Mouse (Mus musculus): ENCODE results near the gene Ankrd44. TPM values are rescaled to one million over a fixed set of nuclear protein-coding genes. Genes with fewer than 3 reads are reported as not detected.

Gene Ankrd44
- polyA plus RNA-seq, 1 experiment, result 17.8 TPM

DNA sequence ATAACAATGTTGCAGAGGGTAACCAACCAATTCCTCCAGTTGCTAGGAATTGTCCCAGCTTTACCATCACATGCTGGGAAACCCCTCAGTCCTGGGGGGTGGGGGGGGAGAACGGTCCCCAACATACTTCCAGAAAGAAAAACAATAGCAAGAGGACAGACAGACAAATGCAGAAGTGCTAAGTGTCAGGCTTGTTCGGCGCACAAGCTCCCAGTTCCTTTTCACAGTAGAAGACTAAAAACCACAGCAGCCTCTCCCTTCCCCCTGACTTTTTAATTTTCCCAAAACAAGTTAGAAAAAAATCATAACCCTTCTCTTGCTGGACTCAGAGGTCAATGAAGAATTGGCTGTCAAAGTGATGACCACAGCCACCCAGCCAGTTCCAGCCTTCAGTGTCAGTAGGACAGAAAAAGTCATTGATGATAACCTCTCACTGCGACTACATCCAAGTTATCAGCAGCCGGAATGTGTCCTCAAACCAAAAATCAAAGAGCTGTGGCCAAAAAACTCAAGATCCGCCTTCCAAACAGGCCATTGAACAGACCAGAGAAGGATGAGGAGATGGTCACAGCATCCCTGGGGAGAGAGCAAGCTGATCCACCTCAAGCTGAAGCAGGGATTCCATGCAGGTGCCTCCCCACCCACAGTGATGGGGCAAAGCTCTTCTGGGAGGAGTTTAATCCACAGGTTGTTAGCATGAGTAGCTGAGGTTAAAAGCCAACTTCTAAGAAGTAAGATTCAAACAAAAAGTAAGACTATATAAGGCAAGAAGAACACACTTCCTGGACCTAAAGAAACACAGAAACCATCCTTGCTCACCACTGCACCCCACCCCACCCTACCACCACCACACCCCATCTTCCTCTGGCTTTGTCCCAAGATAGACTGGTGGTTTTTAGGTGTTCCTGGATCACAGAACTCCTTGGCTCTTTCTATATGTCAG is 2.5 kb downstream of the Ankrd44 start:
- Histone ChIP-seq H3K4me1 (ENCODE audit: control insufficient read depth, insufficient read depth, low read length) (peaks cover 6% of the 10 kb centered on the region; the same call in 1 of the 2 replicates), H3K4me3 (ENCODE audit: insufficient read depth, low read depth, low read length) (no peak overlapping the region), H3K36me3 (ENCODE audit: control insufficient read depth, insufficient read depth, low read length) (no peaks in the 10 kb centered on the region), H3K27ac (ENCODE audit: insufficient read depth, low read depth, low read length) (no peak overlapping the region), H3K27me3 (replicated peaks; ENCODE audit: control insufficient read depth, insufficient read depth, low read length) (no peaks in the 10 kb centered on the region)
- peak; percentile 65 for DNase-seq
- TF ChIP-seq POLR2A (IDR thresholded peaks at IDR 0.05; ENCODE audit: low read depth, low read length), result no peak
- no peak for TF ChIP-seq CTCF (conservative IDR thresholded peaks at IDR 0.05; ENCODE audit: insufficient read depth, insufficient read length, low read depth, low read length)
- WGBS, result 75% methylated on average over 6 of the region's 6 CpGs

DNA sequence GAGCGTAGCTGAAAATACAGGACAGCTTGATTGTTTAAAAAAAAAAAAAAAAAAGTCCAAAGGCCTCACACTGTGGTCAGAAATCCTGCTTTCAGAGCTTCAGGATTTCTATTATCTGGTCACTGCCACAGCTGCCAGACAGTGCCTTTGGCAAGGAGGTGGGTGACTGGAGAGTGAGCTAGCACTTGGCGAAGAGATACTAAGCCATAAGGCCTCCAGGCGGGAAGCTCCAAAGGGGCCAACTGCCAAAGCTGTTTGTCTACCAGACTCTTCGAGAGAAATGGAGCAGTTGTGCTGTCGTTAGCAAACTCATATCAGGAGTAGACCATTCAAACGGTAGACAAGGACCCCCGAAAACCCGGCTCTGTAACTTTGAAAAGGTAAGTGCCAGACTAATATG is 3.5 kb downstream of the Ankrd44 start:
- Histone ChIP-seq H3K36me3 (ENCODE audit: control insufficient read depth, insufficient read depth, low read length) (no peaks in the 10 kb centered on the region), H3K4me3 (ENCODE audit: insufficient read depth, low read depth, low read length) (no peak overlapping the region), H3K27me3 (replicated peaks; ENCODE audit: control insufficient read depth, insufficient read depth, low read length) (no peaks in the 10 kb centered on the region), H3K4me1 (ENCODE audit: control insufficient read depth, insufficient read depth, low read length) (peaks cover 6% of the 10 kb centered on the region; the same call in 1 of the 2 replicates), H3K27ac (ENCODE audit: insufficient read depth, low read depth, low read length) (no peak overlapping the region)
- peak; percentile 47 for DNase-seq
- no peak for TF ChIP-seq CTCF (conservative IDR thresholded peaks at IDR 0.05; ENCODE audit: insufficient read depth, insufficient read length, low read depth, low read length)
- no peak for TF ChIP-seq POLR2A (IDR thresholded peaks at IDR 0.05; ENCODE audit: low read depth, low read length)
- WGBS, result 64% methylated on average over 8 of the region's 8 CpGs

DNA sequence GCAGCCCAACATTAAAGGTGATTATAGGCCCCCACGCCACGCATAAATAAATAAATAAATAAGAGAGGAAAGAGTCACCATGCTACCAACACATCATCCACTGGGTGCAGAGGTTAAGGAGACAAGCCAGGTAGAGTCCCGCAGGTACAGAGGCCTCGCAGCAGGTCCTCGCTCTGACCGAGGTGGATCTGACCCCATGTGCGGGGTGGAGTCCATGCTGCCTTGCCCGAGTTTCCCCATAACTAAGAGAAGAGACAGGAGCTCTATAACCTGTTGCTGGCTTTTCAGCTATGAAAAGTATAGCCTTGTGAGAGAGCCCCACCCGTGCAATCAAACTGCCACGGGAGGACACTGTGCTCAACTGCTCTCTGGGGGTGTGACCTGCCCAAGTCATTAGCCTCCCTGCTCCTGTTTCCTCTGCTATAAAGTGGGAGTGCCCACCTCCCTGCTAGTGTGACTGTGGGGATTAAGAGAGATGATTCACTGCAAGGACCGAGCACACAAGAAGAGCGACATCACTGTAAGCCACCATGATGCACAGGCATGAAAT is 4.1 kb downstream of the Ankrd44 start:
- no peak overlapping the region for H3K27ac ChIP-seq (ENCODE audit: insufficient read depth, low read depth, low read length)
- H3K36me3 ChIP-seq (ENCODE audit: control insufficient read depth, insufficient read depth, low read length), result no peaks in the 10 kb centered on the region
- no peak overlapping the region for H3K4me3 ChIP-seq (ENCODE audit: insufficient read depth, low read depth, low read length)
- H3K27me3 ChIP-seq (replicated peaks; ENCODE audit: control insufficient read depth, insufficient read depth, low read length), result no peaks in the 10 kb centered on the region
- WGBS, result 67% methylated on average over 12 of the region's 12 CpGs
- peaks cover 6% of the 10 kb centered on the region; the same call in 1 of the 2 replicates for H3K4me1 ChIP-seq (ENCODE audit: control insufficient read depth, insufficient read depth, low read length)
- TF ChIP-seq POLR2A (IDR thresholded peaks at IDR 0.05; ENCODE audit: low read depth, low read length), result no peak
- TF ChIP-seq CTCF (conservative IDR thresholded peaks at IDR 0.05; ENCODE audit: insufficient read depth, insufficient read length, low read depth, low read length), result no peak
- DNase-seq, result no peak

DNA sequence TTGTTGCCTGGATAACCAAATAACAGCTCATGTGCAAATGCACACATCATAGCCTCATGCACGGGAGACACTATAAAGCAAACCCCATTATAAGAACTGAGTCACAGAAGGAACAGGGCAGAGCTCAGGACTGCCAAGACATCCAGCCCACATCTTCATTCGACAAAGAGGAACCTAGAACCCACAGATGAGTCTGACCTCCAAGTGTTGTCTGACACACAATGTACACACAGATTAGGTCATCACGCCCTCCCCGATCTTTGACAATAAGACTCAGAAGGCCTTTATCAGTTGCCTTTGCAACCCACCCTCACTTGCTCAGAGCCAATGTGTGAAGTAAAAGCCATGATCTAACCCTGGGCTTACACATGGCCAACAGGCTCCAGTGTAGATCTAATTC is 6.1 kb downstream of the Ankrd44 start:
- 94% methylated on average over 4 of the region's 4 CpGs for WGBS
- TF ChIP-seq CTCF (conservative IDR thresholded peaks at IDR 0.05; ENCODE audit: insufficient read depth, insufficient read length, low read depth, low read length), result no peak
- TF ChIP-seq POLR2A (IDR thresholded peaks at IDR 0.05; ENCODE audit: low read depth, low read length), result no peak

DNA sequence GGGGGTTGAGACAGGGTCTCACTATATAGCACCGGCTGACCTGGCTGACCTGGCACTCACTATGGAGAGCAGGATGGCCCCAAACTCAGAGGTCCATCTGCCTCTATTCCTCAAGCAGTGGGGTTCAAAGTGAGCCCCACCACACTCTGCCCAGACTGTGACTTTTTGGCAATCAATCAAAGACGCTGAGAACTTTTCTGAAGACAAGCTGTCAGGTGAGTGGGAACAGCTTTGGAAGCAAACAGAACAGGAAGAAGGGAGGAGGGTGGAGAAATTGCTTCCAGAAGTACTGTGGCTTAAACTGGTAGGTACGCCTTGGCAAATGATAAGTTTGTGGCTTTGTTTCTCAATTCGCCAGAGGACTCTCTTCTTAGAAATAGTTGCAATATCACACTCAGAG is 9.7 kb downstream of the Ankrd44 start:
- Histone ChIP-seq H3K36me3 (ENCODE audit: control insufficient read depth, insufficient read depth, low read length) (no peaks in the 10 kb centered on the region), H3K4me3 (ENCODE audit: insufficient read depth, low read depth, low read length) (no peak overlapping the region), H3K4me1 (ENCODE audit: control insufficient read depth, insufficient read depth, low read length) (no peaks in the 10 kb centered on the region), H3K27me3 (replicated peaks; ENCODE audit: control insufficient read depth, insufficient read depth, low read length) (no peaks in the 10 kb centered on the region), H3K27ac (ENCODE audit: insufficient read depth, low read depth, low read length) (no peak overlapping the region)
- TF ChIP-seq POLR2A (IDR thresholded peaks at IDR 0.05; ENCODE audit: low read depth, low read length) (no peak), CTCF (conservative IDR thresholded peaks at IDR 0.05; ENCODE audit: insufficient read depth, insufficient read length, low read depth, low read length) (no peak)
- WGBS, result 85% methylated on average over 4 of the region's 4 CpGs
- no peak for DNase-seq

More for the DNA sequence above, 6.1 kb downstream of the Ankrd44 start:
- H3K36me3 ChIP-seq (ENCODE audit: control insufficient read depth, insufficient read depth, low read length), result no peaks in the 10 kb centered on the region
- no peaks in the 10 kb centered on the region for H3K27me3 ChIP-seq (replicated peaks; ENCODE audit: control insufficient read depth, insufficient read depth, low read length)
- H3K27ac ChIP-seq (ENCODE audit: insufficient read depth, low read depth, low read length), result no peak overlapping the region
- peaks cover 2% of the 10 kb centered on the region; the same call in 1 of the 2 replicates for H3K4me1 ChIP-seq (ENCODE audit: control insufficient read depth, insufficient read depth, low read length)
- no peak overlapping the region for H3K4me3 ChIP-seq (ENCODE audit: insufficient read depth, low read depth, low read length)
- DNase-seq, result no peak

DNA sequence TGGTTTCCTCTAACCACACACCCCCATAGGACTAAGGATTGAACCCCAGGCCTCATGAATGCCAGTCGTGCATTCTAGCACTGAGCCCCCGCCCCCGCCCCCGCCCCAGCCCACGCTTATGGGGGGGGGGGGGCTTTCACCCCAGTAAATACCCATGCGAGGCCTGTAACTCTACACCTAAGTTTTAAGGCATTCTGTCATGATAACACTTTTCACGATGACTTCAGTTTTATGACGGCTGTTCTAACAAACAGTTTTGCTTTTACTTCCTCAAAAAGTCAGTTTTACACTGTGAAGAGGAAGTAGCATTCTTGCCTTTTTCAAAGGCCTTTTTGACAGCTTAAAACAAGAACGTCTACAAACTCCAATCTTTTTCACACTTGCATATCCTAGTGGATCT is 11.8 kb downstream of the Ankrd44 start:
- no peaks in the 10 kb centered on the region for H3K36me3 ChIP-seq (ENCODE audit: control insufficient read depth, insufficient read depth, low read length)
- WGBS, result 32% methylated on average over 9 of the region's 9 CpGs
- DNase-seq, result no peak
- 0 out of 2 replicates have a peak, but pooled peaks cover 5% of the 10 kb centered on the region for H3K4me1 ChIP-seq (ENCODE audit: control insufficient read depth, insufficient read depth, low read length)
- no peak overlapping the region for H3K4me3 ChIP-seq (ENCODE audit: insufficient read depth, low read depth, low read length)
- H3K27me3 ChIP-seq (replicated peaks; ENCODE audit: control insufficient read depth, insufficient read depth, low read length), result no peaks in the 10 kb centered on the region
- H3K27ac ChIP-seq (ENCODE audit: insufficient read depth, low read depth, low read length), result no peak overlapping the region
- TF ChIP-seq CTCF (conservative IDR thresholded peaks at IDR 0.05; ENCODE audit: insufficient read depth, insufficient read length, low read depth, low read length), result no peak
- no peak for TF ChIP-seq POLR2A (IDR thresholded peaks at IDR 0.05; ENCODE audit: low read depth, low read length)

DNA sequence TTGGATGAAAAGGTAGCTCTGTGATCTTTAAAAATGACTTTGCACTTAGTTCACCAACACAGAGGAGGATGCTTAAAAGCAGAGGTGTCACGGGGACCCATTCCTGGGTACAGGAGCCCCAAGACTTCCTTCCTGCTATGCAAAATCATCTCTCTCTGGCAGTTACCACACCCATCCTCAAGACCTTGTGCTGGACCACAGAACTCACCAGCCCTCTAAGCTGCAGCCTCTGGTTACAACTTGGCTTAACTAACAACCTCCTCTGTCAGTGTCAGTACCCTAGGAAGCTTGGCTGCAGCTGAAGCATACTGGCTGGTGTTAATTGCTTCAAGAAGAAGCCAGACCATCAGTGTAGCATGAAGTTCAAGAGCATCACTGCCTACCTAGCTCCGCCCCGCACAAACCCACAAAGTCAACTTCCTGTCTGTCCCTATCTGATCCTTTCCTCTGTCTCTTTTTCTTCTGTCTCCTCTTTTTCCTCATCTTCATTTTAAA is 12.8 kb downstream of the Ankrd44 start:
- TF ChIP-seq POLR2A (IDR thresholded peaks at IDR 0.05; ENCODE audit: low read depth, low read length) (no peak), CTCF (conservative IDR thresholded peaks at IDR 0.05; ENCODE audit: insufficient read depth, insufficient read length, low read depth, low read length) (no peak)
- Histone ChIP-seq H3K27me3 (replicated peaks; ENCODE audit: control insufficient read depth, insufficient read depth, low read length) (no peaks in the 10 kb centered on the region), H3K36me3 (ENCODE audit: control insufficient read depth, insufficient read depth, low read length) (no peaks in the 10 kb centered on the region), H3K4me3 (ENCODE audit: insufficient read depth, low read depth, low read length) (no peak overlapping the region), H3K27ac (ENCODE audit: insufficient read depth, low read depth, low read length) (no peak overlapping the region), H3K4me1 (ENCODE audit: control insufficient read depth, insufficient read depth, low read length) (0 out of 2 replicates have a peak, but pooled peaks cover 5% of the 10 kb centered on the region)
- no peak for DNase-seq
- 84% methylated on average over 3 of the region's 3 CpGs for WGBS
